Mouse (Mus musculus) spleen, postnatal 14 days (tissue): Measurements from ENCODE around the gene 4933427I04Rik.
A peak's percentile ranks its signal among the peaks of the same experiment; 100 is the strongest.

ENCODE experiments used
- DNase-seq, 2 experiments: peaks; one replicate each; pipeline ENCODE4 v3.0.0; 2021 to 2022; ENCODE audit warnings: low spot score in 2 of 2

4933427I04Rik gene

DNA sequence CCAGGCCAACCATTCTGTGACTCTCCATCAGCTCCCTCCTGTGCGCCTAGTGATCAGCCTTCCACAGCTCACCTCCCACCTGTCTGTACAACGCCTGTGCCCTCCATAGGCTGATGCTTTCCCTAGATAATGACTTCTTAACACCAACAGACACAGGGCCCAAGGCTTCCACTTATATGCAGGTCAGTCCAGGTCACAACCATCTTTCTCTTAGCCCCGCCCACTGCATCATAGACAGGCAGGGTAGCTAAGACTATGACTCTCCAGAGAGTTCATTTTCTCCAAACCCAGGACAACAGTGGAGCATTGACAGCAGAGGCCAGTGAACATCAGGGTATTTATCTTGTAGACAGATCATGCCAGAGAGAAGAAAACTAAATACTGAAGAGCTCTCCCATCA is at the start of gene 4933427I04Rik:
TSS of gene 4933427I04Rik (plus strand) at position 301 of the 400 bp plus-strand sequence.
- no peak for DNase-seq

GRCm38 (mm10) chr4:123810475-123811295 is 48.8 kb upstream of the 4933427I04Rik start:
- no peak for DNase-seq

DNA sequence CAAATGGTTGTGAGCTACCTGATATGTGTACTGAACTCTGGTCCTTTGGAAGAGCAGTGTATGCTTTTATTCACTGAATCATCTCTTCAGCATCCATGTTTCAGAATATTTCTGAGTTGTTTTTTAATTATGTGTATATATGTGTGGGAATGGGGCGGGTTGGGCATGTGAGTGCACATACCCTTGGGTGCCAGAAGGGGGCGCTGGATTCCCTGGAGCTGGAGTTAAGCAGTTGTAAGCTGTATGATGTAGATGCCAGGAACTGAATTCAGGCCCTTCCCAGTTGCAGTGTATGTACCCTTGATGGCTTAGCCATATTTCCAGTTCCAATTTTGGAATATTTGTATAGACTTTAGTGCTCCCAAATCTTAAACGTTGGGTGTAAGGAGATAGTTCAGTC is 47.0 kb upstream of the 4933427I04Rik start:
- DNase-seq, result no peak

DNA sequence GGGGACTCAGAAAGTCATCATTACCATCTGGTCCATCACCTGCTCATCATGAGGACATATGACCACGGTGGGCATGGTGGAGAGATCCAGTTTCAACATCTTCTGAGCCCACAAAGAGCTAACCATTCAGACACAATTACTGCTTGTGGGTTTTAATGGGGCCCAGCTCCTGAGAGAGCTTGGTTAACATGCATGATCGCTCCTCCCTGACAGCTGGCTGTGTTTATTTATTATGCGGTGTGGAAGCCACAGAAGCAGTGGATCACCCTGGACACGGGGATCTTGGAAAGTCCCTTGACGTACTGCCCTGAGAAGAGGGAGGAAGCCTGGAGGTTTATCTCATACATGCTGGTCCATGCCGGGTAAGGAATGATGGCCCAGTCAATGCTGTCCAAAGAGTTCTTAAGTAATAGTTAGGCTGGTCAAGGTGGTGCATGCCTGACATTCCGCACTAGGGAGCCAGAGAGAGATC is 45.4 kb upstream of the 4933427I04Rik start:
- DNase-seq, result no peak

DNA sequence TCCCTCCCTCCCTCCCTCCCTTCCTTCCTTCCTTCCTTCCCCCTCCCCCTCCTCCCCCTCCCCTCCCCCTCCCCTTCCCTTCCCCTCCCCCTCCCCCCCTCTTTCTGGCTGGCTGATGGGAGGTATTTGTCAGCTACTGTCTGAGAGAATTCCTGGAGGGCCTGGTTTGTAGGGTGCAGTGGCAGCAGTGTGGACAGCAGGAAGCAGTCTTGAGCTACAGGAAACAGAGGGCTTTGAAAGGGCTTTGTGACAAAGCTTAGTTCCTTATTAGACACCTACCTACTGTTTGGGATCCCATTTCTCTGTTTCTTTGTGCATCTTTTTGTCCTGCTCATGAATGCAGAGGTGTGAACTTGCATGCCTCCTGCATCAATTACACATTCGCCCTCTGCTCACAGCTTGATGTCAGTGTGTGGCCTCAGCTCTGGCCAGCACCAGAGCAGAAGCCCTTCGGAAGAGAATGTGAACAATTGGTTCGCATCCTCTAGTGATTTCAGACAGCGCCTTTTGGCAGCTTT is 40.3 kb upstream of the 4933427I04Rik start:
- DNase-seq, result no peak

DNA sequence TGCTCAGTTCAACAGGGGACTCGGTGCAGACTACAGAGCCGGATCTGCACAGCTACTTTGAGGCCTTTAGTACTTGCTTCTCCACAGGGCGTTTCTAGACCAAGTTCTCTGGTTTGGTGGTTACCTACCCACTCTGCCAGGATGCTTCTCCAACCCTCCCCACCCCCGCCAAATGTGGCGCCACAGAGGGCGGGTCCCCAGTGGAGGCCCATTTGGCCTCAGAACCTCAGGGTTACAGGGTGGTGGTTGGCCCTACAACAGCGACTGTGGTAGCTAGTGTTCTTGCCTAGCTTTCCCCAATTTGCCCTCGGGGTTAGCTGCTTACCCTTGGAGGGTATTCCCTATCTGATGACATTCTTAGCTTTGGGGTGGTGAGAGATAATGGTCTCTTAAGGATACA is 17.4 kb upstream of the 4933427I04Rik start:
- DNase-seq, result no peak

- DNase-seq, result no peak
Measured at GRCm38 (mm10) chr4:123856888-123857287, 2.6 kb upstream of the 4933427I04Rik start.

- DNase-seq, result no peak
Measured at GRCm38 (mm10) chr4:123858090-123858489, 1.4 kb upstream of the 4933427I04Rik start.

DNA sequence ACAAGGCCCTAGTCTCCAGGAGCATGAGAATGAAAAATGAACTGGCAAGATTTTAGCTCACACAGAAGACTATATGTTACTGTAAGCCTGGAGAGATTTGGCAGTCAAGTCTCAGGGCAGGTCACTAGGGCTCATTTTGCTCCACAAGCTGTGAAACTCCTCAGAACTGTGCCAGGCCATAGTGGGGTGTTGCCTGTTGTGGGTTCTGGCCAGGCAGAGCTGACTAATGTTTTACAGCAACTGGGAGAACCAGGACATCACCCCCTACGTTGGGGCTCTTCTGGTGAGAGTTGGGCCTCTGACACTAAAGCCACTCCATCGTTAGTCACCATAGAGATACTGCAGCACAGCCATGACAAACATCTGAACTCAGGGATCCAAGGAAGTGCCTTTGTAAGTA is 324 bp downstream of the 4933427I04Rik start:
- DNase-seq, result no peak

DNA sequence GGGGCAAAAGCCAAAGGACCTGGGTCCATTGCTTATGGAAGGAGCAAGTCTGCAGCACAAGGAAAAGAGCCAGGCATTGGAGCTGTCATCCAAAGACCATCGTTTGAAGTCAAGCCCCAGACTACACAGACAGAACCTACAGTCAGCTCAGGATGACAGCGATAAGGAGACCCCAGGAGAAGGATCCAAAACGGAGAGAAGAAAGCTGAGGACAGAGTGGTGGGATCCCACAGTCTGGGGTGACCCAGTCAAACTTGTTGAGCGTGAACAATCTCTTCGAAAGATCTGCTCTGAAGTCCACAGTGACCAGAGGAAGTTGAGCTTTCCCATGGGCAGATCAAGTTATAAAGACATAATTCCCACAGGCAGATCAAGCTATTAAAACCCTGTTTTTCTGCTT is 1.1 kb downstream of the 4933427I04Rik start:
- no peak for DNase-seq

DNA sequence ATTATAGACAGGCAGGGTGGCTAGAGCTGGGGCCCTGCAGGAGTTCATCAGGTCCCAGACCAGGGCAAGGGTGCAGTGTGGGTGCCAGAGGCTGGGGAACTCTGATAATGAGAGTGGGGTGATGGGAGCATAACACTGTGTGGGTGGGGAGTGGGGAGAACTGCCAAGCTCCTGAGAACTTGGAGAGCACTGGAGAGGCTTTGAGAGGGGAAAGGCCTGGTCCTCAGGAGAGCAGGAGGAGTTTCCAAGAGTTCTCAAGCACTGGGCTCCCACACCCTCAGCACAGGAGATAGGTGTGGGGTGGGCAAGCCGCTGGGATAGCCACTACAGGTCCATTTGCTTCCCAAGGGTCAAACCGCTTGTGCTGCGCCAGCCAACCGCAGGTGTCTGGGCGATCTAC is 34.2 kb downstream of the 4933427I04Rik start:
- DNase-seq, result no peak

DNA sequence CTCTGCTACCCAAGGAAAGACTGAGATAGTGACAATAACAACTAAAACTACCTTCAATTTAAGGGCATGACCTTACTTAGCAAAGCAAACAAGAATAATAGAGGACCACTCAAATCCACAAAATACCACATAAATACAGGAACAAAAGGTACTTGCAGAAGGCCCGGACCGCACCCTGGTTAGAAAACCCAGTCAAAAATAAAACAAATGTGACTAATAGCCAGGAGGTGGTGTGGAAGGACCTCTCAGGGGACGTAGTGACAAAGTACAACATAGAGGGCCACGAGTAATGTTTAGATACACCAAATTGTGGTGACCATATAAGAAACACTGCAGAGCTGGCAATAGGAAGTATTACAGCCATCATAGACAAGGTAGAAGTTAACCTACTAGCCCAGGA is 34.8 kb downstream of the 4933427I04Rik start:
- DNase-seq, result no peak

GRCm38 (mm10) chr4:123898696-123899095 is 39.2 kb downstream of the 4933427I04Rik start:
- peak in 1 of 2 experiments; percentile 27 for DNase-seq

- no peak for DNase-seq
Measured at GRCm38 (mm10) chr4:123903432-123903831, 44.0 kb downstream of the 4933427I04Rik start.

- peak; percentile 98 to 99 for DNase-seq
Measured at GRCm38 (mm10) chr4:123904333-123905125, 45.0 kb downstream of the 4933427I04Rik start, which contains the start of gene Mycbp. Mycbp (plus strand) TSS chr4:123904832.

GRCm38 (mm10) chr4:123905126-123905668 is 45.7 kb downstream of the 4933427I04Rik start:
- DNase-seq, result no peak

GRCm38 (mm10) chr4:123911503-123911902 is 52.0 kb downstream of the 4933427I04Rik start:
- no peak for DNase-seq

DNA sequence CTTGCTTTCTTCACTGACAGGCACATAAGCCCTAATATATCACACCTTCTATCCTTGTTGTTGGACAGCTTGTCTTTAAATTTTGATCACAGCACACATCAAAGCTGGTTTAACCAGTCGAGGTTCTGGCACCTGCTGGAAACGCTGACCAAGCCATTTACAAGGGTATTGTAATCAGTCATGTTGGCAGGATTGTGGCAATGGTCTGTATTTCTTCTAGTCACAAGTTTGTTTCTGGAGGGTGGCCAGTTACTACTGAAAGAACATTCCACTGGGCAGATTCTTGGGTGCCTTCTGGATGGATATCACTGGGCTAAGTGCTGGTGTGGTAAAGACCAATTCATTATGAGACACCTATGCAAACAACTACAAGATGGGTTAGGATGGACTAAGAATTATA is 53.0 kb downstream of the 4933427I04Rik start:
- DNase-seq, result no peak
